Mouse (Mus musculus) testis, adult 2 months (tissue): ENCODE data around the gene Myadm.

Experiments
- CTCF ChIP-seq: fragments of 200-500 bp; IDR thresholded peaks from 2 replicates; pipeline ENCODE4 v1.5.1; 2012; ENCODE audit warnings: low read depth, mild to moderate bottlenecking, inconsistent platforms, low read length, moderate library complexity; ENCODE audit not compliant: control insufficient read depth, insufficient read depth, insufficient replicate concordance
- POLR2A ChIP-seq: fragments of 200-500 bp; IDR thresholded peaks from 2 replicates; pipeline ENCODE4 v1.6.1; 2012; ENCODE audit warnings: low read depth, mild to moderate bottlenecking, inconsistent platforms, low read length, moderate library complexity; ENCODE audit not compliant: control insufficient read depth

DNA sequence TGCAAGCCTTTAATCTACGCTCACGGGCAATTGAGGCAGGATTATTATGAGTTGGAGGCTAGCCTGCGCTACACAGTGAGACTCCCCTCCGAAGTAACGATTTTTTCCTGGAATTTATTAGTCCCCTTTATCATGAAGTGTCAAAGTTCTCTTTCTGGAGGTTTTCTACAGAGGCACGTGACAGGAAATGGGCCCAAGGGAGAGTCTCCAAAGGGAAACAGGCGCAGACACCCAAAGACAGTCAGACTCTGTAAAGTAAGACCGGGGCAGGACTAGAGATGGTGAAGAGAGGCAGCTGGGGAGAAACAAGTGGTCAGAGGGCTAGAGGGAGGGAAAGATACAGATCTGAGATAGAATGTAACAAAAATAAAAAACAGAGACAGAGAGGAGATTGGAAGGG is 21.0 kb upstream of the Myadm start:
- TF ChIP-seq CTCF, result no peak
- no peak for TF ChIP-seq POLR2A
